Mouse (Mus musculus) spleen, adult 2 months (tissue): Measurements from ENCODE around the gene Cox6a1.

Source experiments
- CTCF ChIP-seq: fragments of 200-500 bp; IDR thresholded peaks from 2 replicates; pipeline ENCODE4 v1.5.1; 2011; ENCODE audit warnings: mild to moderate bottlenecking, inconsistent platforms; ENCODE audit not compliant: insufficient read depth, insufficient read length, insufficient replicate concordance; ENCODE audit errors: extremely low read depth
- POLR2A ChIP-seq: fragments of 200-500 bp; IDR thresholded peaks from 2 replicates; pipeline ENCODE4 v1.6.1; 2011; ENCODE audit warnings: low read depth, low read length, inconsistent platforms

DNA sequence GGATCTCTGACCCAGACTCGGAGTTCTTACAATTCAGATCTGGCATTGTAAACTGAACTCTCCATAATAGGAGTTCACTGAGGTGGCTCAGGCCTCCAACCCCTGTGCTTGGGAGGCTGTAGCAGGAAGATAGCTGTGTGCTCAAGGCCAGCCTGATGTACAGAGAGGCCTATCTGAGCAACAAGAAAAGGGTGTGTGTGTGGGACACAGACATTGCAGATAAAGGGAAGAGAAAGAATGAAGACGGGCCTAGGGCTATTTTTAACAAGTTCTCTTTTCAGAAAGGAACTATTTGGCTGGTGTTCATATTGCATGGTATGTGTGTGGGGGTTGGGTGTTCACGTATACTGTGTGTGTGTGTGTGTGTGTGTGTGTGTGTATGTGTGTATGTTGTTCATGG lies 15.2 kb downstream of the Cox6a1 start:
- TF ChIP-seq CTCF (no peak), POLR2A (no peak)
